Mouse (Mus musculus) retina, embryonic 14.5 days (tissue): Measurements from ENCODE around the gene Tlr7.
"Not testable (repeated sequence)": the region's sequence is repeated elsewhere in the genome, so short reads cannot be mapped to it uniquely, and the experiment has no call there.

Experiments
- DNase-seq: peaks from one replicate; pipeline ENCODE4 v3.0.0-alpha.2; 2015; ENCODE audit warnings: low spot score

The Tlr7 gene

GRCm38 (mm10) chrX:167330399-167330798 lies at the start of gene Tlr7:
TSS of gene Tlr7 (minus strand) at chrX:167330558.
- DNase-seq, result no peak

- DNase-seq, result no peak
Observed at GRCm38 (mm10) chrX:167380073-167380472, 49.7 kb upstream of the Tlr7 start.

- not testable (repeated sequence) for DNase-seq
Observed at GRCm38 (mm10) chrX:167361231-167361630, 30.9 kb upstream of the Tlr7 start.

DNA sequence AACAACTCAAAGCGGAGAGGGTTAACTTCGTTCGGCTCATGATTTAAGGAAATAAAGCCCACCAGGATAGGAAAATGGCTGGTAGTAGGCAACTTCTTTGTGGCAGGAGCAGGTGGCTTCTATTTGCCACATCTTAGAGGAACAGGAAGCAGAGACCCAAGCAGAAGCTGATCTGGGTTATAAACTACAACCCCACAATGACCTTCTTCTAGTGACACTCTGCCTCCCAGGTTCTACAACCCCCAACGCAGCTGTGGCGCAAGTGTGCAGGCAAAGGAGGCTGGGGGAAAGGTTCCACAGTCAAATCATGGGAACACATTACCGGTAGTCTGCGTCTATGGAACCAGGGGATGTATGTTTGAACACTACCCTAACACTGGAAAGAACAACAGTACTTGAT lies 29.3 kb upstream of the Tlr7 start:
- no peak for DNase-seq

DNA sequence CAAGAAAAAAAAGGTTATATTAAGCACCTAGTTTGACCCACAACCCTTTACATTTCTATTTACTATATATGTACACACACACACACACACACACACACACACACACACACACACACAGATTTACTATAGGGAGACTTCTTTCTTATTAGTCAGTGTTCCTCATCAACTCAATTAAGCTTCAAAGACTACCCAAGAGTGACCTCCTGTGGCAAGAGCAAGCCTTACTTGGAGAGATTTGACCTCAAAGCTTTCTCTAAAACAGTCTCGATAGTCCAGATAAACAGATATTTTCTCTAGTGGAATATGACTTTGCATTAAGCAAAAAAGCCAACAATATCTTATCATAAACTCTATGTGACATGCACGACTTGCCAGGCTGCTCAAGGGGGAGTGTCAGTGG lies 27.1 kb upstream of the Tlr7 start:
- DNase-seq, result peak; percentile 5

DNA sequence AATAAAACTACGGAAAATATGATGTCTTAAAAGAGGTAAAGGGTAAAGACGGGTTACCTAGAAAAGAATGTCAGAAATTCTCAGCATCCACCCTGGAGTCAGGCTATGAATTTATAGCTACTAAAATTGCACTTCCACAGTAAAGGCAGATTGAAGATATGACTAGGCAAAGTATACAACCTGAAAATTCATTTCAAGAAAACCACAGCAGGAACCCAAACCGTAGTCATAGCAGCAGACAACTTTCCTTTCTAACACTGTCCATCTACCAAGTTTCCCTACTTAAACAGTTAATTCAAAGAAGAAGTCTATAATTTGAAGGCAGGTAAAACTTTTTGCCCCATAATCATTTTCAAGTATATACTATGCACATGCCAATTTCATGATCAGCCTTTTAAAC lies 25.6 kb upstream of the Tlr7 start:
- no peak for DNase-seq

DNA sequence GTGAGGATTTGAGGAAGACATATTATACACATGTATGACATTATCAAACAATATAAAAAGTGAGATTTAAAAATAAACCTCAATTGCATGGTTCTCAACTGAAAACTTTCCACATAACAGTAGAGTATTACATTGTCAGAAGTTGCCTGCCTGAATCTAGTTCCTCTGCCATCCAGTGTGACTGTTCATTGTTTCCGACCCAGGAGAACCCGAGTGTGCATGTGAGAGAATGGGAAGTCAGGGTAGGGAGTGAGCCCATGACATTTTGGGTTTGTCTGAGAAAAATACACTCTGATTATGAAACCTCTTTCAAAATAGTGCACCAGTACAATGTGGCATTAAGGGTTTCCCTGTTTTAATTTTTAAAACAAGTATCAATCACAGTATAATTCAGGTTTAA lies 23.3 kb upstream of the Tlr7 start:
- DNase-seq, result no peak

- DNase-seq, result no peak
Observed at GRCm38 (mm10) chrX:167346440-167346839, 16.1 kb upstream of the Tlr7 start.

- DNase-seq, result no peak
Observed at GRCm38 (mm10) chrX:167344356-167344755, 14.0 kb upstream of the Tlr7 start.

- DNase-seq, result no peak
Observed at GRCm38 (mm10) chrX:167341811-167342210, 11.5 kb upstream of the Tlr7 start.

- no peak for DNase-seq
Observed at GRCm38 (mm10) chrX:167340190-167340589, 9.8 kb upstream of the Tlr7 start.

DNA sequence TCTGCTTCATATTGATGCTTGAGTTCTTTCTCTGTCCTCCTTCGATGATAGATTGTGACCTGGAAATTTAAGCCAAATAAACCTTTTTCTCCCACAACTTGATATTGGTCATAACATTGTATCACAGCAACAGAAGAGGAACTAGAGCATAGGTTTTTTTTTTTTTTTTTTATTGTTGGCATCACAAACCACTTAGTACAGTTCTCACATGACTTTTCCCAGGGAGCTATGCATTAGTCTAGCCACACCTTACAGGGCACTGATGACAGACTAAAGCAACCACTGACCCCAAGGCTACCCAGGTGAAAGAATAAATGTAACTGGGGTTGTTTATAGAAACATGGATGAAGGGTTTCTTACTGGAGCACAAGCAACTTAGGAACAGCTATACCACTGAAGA lies 7.6 kb upstream of the Tlr7 start:
- no peak for DNase-seq

- DNase-seq, result no peak
Observed at GRCm38 (mm10) chrX:167334571-167334970, 4.2 kb upstream of the Tlr7 start.

GRCm38 (mm10) chrX:167332607-167333006 lies 2.2 kb upstream of the Tlr7 start:
- no peak for DNase-seq

DNA sequence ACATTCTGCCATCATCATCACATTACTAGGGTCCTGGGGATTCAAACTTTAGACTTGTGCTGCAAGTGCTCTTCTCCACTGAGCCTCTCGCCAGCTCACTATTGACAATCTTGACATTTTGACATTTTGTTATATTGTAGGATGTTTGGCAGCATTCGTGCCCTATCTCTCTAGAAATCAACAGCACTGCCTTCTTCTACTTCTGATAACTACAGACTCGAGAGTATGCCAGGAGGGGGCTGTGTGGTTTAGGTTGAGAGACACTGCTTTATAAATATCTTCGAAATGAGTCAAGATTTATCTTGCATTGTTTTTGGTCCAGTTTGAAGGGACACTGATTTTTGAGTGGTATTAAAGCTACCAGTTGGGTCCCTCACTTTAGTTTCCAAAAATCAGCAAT lies 635 bp upstream of the Tlr7 start:
- no peak for DNase-seq

GRCm38 (mm10) chrX:167329620-167330019 lies 738 bp downstream of the Tlr7 start:
- DNase-seq, result no peak

DNA sequence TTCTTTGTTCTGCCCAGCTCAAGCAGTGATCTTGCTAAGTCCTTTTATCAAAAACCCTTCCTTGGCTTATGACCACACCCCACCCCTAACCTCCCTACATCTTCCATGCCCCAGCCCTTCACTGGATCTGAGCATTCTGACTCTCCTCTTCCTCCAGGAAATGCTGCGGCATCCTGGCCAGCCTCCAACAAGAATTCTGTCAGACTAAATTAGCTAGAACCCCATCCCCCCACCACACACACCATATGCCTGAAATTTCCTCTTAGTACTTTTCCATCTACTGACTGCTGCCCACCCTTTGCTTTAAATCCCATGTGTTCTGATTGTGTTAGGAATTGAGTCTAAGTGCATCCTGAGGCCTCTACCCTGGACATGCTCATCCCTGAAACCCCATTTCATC lies 1.3 kb downstream of the Tlr7 start:
- no peak for DNase-seq

- no peak for DNase-seq
Observed at GRCm38 (mm10) chrX:167328519-167328918, 1.8 kb downstream of the Tlr7 start.

DNA sequence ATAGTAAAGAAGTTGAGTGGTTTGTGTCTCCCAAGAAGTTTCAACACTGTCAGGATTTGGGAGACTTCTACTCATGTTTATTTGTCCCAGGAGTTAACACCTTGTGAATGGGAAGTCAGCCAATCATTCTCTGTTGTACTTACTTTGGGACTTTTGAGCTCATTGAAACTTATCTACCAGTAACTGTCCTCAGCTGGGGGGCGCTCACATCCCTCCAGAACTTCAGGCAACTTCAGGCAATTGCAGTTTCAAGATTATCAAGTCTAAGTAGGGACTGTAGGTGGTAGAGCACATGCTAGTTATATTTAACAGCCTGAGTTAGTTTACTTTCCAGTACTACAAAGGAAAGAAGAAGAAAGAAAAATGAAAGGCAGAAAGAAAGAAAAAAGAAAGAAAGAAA lies 6.6 kb downstream of the Tlr7 start:
- DNase-seq, result no peak

- DNase-seq, result no peak
Observed at GRCm38 (mm10) chrX:167321233-167321806, 9.0 kb downstream of the Tlr7 start.

DNA sequence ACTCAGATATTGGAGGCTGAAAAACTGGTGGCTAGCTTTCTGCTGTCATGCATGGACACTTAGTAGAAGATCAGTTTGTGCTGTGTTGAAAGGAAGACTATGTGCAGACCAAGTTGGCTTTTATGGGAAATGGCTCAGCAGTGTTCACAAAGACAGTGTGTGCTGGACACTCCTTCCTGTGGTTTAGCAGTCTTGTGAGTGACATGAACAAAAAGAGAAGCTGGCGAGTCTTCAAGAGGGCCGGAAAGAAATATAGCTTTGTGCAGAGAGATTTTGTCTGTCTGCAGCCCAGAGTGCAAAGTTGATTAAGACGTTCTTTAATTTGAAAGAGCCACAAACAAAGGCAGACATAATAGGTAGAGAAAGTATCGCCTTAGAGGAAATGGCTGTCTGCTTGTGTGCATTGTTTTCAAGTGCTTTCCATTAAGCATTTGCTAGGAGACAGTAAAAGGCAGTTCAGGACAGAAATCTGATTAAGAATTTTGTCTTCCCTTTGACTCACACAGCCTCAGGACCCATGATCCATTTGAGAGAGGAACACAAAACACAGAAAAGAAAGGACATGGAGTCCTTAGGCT lies 11.4 kb downstream of the Tlr7 start:
- no peak for DNase-seq

DNA sequence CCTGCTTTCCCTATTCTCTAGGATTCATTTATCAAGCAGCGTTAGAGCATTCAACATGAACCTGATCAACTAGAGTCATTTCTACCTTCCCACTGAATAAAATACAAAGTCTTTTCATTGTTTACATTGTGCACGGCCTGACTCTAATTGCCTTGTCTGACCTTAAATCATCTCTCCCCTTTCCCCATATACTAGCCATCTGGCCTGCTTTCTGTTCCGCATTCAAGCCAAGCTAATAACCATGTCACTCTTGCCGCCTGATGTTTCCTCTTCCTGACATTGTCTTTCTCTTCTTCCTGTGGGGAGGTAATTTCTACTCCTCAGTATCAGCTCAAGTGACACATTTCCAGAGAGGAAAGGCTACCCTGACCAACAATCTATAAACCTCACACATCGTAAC lies 14.6 kb downstream of the Tlr7 start:
- peak; percentile 7 for DNase-seq

DNA sequence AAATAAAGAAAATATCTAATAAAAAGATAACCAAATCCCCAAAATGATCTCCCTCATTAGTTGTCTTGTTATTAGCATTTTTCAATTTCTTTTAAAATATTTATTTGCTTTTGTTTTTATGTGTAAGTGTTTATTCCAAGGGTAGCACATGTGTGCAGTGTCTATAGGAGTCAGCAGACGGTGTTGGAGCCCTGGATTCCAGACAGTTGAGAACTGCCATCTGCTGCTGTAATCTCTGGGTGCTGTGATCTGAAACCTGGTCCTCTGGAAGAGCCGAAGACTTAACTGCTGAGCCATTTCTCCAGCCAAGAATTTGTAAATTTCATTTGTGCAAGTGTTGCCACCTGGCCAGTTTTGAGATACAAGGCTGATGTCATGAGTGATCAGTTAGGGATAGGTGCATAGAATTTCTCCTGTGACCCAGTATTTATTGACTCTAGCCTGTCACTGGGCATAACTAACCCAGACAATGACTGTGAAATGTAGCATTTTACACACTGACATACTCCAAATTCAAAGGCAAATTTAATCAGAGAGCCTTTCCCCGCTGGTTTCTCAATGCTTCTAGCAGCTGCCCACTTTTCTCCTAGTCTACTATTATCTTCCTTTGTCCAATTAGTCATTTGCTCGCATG lies 15.1 kb downstream of the Tlr7 start:
- DNase-seq, result no peak

GRCm38 (mm10) chrX:167302061-167302460 lies 28.3 kb downstream of the Tlr7 start:
- DNase-seq, result not testable (repeated sequence)
